Mouse (Mus musculus): ENCODE data around the gene Mical2.

Mical2 gene

DNA sequence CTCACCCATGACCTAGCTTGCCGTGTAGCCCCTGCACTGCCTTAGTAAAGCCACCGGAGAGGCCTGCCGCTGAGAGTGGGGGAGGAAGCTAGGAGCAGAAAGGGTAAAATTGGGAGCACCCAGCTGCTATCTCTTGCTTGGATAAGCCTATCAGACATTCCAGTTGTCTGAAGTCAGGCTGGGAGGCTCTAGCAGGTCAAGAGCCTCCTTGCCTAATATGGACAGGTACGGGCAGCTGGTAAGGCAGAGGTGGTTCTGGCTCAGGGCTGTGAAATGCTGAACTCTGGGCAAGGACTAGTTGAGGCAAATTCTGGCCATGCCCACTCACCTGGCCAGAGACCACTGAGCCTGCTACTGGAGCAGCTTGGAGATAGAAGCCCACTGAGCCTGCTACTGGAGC, 51.2 kb downstream of the Mical2 start:
- no peak for DNase-seq (ENCODE audit: inconsistent ontology term)

DNA sequence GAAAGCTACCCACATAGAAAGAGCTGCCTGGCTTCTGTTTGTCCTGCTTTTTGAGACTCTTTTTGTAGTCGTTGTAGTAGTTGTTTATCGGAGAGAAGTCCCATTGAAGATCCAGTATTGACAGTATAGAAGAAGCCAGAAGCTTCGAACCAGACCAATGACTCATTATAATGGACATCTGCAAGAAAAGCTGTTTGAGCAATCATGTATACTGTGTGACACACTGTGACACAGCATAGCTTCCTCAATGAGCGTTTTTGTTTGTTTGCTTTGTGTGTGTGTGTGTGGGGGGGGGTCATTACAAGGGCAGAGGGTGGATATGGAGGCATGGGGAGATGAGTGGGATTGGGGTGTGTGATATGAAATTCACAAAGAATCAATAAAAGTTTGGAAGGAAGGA, 53.0 kb downstream of the Mical2 start:
- DNase-seq (ENCODE audit: inconsistent ontology term) = peak; percentile 64

DNA sequence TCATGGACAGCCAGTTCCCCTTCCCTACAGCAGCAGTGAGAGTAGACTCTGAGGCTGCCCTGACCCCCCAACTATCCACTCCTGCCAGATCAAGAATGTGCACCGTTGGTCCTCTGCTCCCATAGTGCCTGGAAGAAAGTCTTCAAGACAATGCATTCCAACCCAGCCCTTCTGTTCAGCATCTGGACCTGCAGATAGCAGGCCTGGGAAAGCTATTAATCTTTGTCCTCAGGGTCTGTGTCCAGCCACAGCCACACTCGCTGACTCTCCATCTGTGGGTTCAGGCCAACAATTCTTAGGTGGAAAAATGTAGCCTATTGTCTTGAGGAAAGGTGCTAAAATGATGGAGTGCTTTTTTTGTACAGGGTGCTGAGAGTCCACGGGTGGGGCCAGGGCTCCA, 54.8 kb downstream of the Mical2 start:
- no peak for DNase-seq (ENCODE audit: inconsistent ontology term)

DNA sequence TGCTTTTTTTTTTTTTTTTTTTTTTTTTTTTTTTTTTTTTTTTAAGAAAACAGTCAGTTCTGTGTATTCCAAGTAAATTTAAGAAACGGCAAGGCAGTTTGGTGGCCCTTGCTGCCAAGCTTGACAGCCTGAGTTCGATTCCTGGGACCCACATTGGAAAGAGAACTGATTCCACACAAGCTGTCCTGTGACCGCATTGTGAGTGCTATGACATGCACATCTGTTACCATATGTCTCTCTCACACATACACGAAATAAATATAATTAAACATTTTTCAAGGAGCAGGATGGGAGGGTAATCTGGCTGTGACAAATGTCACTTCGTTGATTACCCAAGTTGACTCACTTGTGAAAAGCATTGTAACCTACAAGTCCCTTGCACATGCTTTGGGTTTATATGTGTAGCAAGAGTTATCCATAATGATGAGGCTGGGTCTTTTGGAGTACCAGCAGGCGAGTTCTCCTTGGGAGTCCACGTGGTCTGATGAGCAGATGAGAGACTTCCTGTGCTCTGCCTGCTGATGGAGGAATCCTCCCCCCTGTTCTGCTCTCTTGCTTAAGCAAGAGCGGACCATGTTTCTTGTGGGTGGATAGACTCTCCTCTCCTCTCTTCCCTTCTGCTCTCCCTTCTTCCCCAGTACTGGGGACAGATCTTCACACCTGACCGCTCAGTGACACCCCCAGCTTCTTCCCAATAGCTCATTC, 58.1 kb downstream of the Mical2 start:
- no peak for DNase-seq (ENCODE audit: inconsistent ontology term)

DNA sequence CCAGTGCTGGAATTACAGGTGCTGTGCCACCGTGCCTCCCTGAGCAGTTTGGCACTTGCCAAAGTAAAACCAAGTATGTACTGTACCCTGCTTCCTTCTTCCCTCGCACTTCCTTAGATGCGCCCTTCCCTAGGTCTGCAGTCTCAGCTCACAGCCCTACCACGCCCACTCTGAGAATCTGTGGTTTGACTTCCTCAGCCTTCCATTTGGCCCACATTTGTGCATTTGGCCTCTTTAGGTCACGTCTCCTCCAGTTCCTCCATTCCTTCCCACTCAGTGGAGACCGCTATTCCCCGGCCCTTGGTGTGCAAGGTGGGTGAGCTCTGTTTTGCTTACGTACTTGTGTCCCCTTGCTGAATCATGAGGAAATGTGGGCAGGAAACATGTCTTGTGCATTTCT, 59.9 kb downstream of the Mical2 start:
- DNase-seq (ENCODE audit: inconsistent ontology term) = no peak

DNA sequence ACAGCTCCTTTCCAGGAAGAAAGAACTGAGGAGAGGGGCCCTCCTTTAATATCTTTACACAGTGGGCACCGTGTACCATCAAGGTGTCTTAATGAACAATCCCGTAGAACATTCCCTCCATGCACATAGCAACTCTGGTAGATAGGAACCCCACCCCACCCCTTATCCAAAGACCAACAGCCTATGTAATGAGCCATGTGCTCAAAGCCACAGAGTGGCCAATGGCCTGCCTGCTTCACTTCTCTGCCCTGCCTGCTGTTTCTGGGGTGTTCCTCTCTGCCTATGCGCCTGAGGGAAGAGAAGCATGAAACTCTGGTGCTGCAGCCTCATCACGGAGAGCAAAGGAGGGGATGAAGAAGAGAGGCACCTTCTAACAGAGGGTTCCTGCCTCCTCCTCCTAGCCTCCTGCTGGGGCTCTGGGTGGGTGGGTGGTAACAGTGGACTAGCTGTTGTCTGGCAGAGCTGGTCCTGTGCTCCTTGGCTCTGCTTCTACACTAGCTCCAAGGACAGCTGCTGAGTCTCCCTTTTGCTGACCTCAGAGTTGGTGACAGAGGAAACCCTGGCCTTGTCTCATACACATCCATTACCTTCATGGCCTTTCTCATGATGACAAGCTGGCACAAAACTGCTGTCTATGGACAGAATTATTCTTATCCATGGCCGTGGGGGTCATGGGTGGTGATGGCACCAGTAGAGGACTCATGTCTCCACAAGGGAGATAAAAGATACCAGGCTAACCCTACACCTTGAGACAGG, 62.9 kb downstream of the Mical2 start:
- DNase-seq (ENCODE audit: inconsistent ontology term) = no peak

DNA sequence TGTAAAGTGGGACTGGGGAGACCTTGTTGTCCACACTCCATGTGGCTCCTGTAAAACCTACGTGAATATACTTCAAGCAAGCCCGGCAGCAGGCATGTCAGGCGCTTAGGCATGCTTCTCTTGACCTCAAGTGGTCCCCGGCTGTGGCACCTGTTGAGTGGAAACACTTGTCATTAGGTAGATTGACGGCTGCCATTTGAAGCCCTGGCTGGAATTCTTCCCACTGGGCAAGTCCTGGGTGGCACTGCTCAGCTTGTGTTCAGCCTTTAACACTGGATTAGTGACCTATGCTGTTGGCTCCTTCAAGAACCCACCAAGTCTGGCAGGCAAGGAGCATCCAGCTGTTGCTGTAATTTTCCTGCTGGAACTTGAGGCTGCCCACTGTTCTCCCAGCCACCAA, 63.9 kb downstream of the Mical2 start:
- no peak for DNase-seq (ENCODE audit: inconsistent ontology term)

DNA sequence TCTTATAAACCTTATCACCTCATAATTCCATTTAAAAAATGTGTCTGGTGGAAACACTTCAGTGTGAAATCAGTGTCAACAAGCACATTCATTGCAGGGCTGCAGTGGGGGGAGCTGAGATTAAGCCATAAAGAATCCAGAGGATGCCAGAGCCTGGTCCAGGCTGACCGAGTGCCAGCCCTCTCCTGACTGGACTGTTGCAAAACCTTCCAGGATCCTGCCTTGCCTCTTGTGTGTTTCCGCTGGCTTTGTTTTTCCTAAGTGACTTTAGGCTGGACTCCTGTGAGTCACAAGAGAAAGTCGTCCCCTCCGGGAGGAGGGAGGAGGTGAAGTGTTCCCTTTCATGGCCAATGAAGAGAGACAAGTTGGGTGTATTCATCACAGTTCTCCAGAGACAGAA, 64.3 kb downstream of the Mical2 start:
- DNase-seq (ENCODE audit: inconsistent ontology term) = peak; percentile 90

DNA sequence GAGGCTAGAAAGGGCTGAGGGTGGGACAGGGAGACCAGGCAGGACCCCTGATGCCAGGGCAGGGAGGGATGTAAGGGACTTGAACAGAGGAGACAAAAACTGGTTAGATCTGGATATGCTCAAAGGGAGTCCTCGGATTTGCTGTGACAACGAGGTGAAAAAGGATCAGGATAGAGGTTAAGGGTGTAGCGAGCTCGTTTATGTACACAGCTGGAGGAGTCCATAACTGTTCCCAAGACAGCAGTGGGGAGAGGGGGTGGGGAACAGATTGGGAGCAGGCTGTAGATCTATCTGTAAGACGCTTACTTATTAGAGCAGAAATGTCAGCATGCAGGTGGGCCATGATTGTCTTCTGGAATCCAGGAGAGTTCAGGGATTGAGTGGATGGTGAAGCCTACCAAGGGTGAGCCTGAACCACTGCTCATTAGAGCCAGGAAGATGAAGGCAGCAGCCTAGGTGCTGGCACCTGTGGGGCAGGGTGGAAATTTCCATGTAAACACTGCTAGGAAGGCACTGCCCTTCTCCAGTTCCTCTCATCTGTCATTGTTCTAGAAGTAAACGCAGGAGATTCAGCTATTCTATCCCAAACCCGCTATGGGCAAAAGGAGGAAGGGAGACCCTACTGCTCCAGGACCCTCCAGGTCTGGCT, 67.9 kb downstream of the Mical2 start:
- DNase-seq (ENCODE audit: inconsistent ontology term) = no peak

DNA sequence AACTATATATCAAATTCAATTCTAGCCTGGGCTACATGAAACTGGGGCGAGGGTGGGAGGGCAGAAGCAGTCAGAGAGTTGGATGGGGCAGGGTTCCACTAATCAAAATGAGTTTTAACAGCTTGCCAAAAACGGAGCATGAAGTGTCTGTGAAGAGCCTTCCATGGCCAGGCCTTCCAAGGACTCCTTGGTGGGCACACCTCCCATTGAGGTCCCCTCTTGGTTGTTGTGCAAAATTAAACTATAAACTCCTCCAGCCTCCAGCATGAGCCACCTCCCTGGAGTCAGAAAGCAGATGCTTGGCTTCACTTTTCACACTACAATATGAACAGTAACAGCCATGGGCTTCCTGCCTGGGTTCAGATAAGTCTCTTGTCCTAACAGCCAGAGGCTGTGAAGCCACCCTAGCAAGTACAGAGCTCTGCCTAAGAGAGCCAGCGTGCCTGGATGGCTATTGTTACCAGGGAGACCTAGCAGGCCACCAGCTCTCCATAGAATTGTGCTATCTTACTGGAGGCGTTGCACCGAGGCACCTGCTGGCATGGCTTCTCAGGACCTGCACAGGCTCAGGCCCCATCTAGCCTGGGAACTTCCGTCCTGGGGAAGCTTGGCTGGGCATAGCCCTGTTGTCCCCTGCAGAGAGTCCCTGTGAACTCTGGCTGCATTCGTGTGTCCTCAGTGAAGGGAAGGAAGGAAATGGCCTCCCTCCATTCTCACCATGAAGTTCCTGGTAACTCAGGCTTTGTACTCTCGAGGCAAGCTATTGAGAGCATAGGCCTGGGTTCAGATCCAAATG, 70.0 kb downstream of the Mical2 start:
- no peak for DNase-seq (ENCODE audit: inconsistent ontology term)

DNA sequence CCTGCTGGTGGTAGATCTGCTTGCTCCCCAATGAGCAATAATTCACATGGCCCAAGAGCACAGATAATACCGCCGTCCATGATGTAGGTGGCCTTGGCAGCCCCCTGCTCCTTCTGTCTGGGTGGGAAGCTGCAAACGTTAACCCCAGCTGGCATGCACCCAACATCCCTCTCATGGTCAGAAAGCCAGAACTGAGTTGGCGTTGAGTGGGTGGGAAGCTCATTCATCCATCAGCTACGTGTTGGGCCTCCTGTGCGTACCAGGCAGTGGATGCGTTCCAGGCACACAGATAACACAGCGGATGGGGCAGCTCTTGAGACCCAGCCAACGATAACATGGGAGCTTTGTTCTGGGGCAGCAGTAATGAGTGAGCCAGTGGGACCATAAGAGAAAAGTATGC, 72.4 kb downstream of the Mical2 start:
- peak; percentile 90 for DNase-seq (ENCODE audit: inconsistent ontology term)

DNA sequence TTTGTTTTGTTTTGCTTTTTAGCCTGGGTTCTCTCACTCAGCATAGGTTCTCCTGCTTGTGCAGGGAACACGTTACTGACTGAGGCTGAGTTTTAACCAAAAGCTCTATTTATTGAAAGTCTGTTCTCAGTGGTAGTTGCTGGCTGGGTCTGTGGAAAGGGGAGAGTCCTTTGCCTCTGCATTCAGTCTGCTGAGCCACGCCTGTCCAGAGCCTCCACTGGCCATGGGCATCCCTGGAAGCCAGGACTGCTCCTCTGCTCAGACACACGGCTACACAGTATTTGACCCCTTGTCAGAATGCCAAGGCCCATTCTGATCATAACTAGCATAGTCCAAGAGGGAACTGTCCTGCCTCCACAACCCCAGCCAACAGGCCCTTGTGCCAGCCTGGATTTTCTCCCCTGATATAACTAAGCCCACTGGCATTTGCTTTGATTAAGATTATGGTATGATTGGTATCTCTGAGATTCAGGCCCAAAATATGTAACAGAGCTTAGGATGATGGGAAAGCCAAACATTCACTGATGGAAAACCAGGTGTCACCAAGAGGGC, 73.3 kb downstream of the Mical2 start:
- peak; percentile 98 for DNase-seq (ENCODE audit: inconsistent ontology term)

DNA sequence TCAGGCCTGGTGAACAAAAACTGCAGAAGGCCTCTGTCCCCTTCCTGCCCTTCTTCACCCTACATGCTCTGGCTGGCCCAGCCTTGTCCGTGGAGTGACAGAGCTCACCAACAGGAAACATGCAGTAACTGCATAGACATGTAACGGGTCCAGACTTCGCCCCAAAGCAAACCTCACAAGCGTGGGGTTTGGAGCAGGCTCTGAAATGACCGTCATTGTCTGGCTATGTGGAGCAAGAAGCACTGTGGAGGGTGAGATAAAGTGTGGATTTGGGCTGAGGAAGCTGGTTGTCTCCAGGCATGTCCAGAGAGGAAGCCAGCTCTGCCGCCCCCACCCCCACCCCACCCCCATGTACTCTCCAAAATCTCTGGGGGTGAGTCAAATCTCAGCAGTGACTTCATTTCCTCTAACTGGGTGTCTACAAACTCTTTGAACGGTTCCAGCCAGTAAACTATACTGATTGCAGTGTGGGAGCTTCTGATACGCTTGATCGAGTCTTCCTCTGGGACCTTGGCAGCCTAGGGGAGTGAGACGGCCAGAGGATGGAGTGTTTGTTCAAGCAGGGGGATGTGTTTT, 74.0 kb downstream of the Mical2 start:
- DNase-seq (ENCODE audit: inconsistent ontology term) = peak; percentile 86

DNA sequence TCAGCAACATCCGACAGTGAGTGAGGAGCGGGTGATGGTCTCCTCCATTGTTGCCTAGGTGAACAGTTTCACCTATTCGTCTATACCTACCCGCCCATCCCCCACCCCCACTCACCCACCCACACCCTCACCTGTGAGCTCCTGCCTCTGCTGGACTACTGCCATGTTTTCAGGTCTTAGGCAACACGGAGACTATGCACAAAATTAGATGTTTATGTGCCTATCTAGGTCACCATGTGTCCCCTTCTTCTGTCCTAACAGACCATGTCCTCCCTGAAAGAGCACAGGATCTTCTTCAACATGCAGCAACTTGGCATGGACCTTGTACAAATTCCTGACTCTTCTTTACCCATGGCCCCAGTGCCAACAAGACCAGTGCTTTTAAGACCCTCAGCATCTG, 74.5 kb downstream of the Mical2 start:
- DNase-seq (ENCODE audit: inconsistent ontology term) = no peak

DNA sequence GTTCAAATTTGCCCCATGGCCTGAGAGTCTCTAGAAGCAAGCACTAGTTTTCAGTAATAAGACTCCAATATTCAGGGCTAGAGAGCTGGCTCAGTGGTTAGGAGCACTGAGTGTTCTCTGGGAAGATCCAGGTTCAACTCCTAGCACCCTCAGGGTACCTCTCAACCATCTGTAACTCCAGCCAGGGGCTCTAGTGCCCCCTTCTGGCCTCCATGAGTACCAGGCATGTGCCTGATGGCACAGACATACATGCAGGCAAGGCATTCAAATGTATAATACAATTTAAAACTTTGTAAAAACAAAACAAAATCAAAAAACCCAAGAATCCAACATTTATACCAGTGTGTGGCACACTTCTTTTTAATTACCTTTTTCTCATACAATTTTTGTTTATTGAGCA, 75.4 kb downstream of the Mical2 start:
- DNase-seq (ENCODE audit: inconsistent ontology term) = no peak

DNA sequence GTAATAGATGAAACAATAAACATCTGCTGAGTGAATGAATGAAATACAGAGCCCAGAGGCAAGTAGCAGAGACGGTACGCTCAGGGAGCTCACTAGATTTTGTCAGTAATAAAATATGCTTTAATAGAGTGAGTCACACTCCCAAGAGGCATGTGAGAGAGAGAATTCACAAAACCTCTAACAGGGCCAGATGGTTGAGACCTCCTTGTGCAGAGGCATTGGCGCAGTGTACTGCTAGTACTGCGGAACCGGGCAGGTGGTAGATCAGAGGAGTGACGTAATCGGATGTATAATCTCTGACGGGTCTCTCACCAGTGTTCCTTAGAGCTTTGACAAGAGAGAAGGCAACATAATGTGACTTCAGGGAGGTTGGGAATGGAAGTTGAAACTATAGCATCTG, 78.7 kb downstream of the Mical2 start:
- DNase-seq (ENCODE audit: inconsistent ontology term) = no peak

DNA sequence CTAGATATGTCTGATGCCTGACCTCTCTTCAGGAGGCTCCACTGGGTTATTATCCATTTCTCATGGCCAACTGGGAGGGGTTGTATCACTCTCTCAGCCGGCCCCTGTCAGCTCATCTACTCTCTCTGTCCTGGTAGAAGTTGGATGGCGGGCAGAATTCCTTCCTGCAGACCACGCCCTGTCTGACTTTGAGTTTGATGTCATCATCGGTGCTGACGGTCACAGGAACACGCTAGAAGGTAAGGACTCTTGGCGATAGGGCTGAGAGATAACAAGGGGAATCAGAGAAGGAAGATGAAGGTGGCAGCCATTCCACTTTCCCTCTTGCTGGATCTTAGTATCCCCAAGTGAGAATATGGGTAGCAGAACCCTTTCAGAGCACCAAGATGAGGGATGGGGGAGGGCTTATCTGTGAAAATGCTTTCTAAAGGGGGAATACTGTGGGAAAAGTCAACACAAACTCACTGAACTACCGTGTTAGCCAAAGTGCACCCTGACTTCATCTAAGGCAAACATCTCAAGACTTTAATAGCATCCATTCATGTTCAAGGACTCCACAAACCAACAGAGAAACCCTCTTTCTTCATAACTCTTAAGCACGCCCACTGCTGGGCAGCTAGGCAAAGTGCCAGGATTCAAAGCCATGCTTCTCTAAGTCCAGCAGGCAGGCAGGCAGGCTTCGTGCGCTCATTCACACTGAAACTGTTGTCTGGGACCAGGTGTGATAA, 83.8 kb downstream of the Mical2 start:
- no peak for DNase-seq (ENCODE audit: inconsistent ontology term)

DNA sequence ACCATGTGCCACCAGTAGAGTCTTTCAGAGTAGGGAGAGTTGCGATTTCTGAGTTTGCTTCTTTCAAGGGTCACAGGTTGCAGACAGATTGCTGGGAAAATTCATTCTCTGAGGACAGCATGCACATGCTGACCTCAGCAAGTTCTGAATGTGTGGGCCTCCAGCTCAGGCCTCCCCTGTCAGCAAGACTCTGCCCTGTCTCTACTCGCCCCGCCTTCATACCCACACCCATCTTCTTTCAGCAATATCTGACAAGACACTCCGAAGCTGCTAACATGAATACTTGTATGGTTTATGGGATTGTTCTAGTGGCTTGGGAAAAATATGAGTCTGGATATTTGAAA, 84.3 kb downstream of the Mical2 start:
- DNase-seq (ENCODE audit: inconsistent ontology term) = no peak

DNA sequence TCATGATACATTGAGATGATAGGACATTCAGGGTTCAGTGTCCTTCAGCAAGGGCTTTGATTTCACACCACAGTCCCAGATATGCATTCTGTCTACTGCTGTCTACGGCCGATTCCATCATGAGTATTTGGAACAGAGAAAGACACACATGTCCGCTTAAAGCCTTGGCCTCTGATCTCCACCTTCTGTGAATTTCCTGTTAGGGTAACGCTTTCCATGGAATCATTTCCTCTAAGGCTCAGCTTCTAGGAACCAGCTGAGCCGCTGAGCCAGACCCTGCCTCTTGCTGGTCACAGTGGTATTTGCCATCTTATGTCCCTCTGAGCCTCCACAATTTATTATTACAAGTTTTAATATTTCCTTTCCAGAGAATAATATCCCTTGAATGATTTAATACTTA, 87.6 kb downstream of the Mical2 start:
- DNase-seq (ENCODE audit: inconsistent ontology term) = no peak

DNA sequence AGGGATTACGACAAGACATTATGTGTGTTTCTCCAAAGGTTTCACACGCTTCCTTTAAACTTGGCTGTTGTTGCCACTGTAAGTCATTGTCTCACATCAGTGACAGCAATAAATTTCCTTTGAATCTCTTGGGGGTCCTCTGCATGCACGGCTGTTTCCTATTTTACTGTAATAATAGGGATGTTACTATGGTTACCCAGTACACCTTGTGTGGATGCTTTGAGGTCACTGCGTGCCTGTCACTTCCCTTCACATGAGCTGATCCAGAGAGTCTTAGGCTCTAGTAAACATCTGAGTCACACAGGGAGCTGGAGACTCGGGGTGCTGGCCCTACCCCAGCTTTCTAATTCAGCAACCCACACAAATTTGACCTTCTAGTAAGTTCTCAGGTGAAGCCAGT, 88.0 kb downstream of the Mical2 start:
- no peak for DNase-seq (ENCODE audit: inconsistent ontology term)

DNA sequence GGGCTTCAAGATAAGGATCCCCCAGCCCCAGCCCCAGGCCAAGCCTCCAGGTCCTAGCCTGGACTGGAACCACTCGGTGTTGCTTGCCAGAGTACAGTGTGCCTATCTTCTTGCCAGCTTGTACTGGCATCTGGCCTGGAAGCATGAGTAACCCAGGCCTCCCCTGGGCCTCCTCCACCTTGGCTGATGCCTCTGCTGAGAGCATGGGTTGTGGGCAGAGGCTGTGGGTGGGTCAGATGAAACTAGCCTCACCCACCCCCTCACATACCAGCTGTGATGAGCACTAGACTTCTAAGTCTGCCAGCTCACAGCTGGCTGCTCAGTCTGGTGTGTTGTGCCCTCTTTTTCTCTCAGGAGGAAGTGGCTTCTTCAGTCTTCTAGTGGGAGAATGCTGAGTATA, 90.6 kb downstream of the Mical2 start:
- peak; percentile 88 for DNase-seq (ENCODE audit: inconsistent ontology term)
